Mouse (Mus musculus): ENCODE results near the gene Cds1.

DNA sequence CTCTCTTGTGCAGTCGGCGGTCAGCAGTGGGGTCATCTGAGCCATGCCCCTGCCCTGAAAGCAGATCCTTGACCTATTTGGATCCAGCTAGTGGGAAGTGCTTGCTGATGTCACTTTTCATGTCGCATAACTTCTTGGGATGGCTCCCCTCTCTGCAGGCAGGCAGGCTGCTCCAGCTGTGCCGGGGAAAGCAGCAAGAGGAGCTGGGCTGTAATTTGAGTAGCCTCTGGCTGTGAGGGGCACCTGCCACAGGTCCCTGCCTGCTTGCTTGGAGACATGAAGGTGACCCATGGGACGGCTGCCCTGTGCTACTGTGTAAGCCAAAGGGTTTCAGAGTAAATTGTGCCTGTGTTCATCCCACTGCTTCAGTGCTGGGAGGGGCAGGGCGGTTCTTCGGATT lies 54.9 kb downstream of the Cds1 start:
- TF ChIP-seq CTCF (IDR thresholded peaks at IDR 0.05; ENCODE audit: low read depth, low read length) = no peak
- no peak for TF ChIP-seq POLR2A (IDR thresholded peaks at IDR 0.05; ENCODE audit: insufficient read depth, low read length)

Measured in ES-Bruce4 (cell line).